Mouse (Mus musculus): ENCODE data around the gene Fth1.

GRCm38 (mm10) chr19:9960769-9961168, 19.6 kb upstream of the Fth1 start:
- TF ChIP-seq CTCF (IDR thresholded peaks at IDR 0.05; ENCODE audit: borderline replicate concordance, extremely low read depth, insufficient read depth, insufficient read length): no peak
- no peak for TF ChIP-seq POLR2A (IDR thresholded peaks at IDR 0.05; ENCODE audit: borderline replicate concordance, extremely low read depth, insufficient read depth, insufficient read length, poor library complexity, severe bottlenecking)
